Mouse (Mus musculus): ENCODE measurements around the gene Igfbp3.
"Not testable (repeated sequence)": the region's sequence is repeated elsewhere in the genome, so short reads cannot be mapped to it uniquely, and the experiment has no call there.

The Igfbp3 gene

GRCm38 (mm10) chr11:7213501-7214341 is at the start of gene Igfbp3:
Gene Igfbp3 (minus strand): TSS chr11:7213923.
- DNase-seq (ENCODE audit: low spot score) = no peak

GRCm38 (mm10) chr11:7250870-7251269 is 37.1 kb upstream of the Igfbp3 start:
- DNase-seq (ENCODE audit: low spot score) = no peak

GRCm38 (mm10) chr11:7250415-7250814 is 36.7 kb upstream of the Igfbp3 start:
- DNase-seq (ENCODE audit: low spot score) = no peak

GRCm38 (mm10) chr11:7244782-7245181 is 31.1 kb upstream of the Igfbp3 start:
- DNase-seq (ENCODE audit: low spot score) = no peak

GRCm38 (mm10) chr11:7239041-7239740 is 25.5 kb upstream of the Igfbp3 start:
- DNase-seq (ENCODE audit: low spot score) = no peak

- DNase-seq (ENCODE audit: low spot score) = no peak
Measured at GRCm38 (mm10) chr11:7238546-7238945, 24.8 kb upstream of the Igfbp3 start.

- no peak for DNase-seq (ENCODE audit: low spot score)
Measured at GRCm38 (mm10) chr11:7237712-7238111, 24.0 kb upstream of the Igfbp3 start.

- DNase-seq (ENCODE audit: low spot score) = no peak
Measured at GRCm38 (mm10) chr11:7236751-7237150, 23.0 kb upstream of the Igfbp3 start.

GRCm38 (mm10) chr11:7234981-7235609 is 21.4 kb upstream of the Igfbp3 start:
- DNase-seq (ENCODE audit: low spot score) = no peak

GRCm38 (mm10) chr11:7234436-7234835 is 20.7 kb upstream of the Igfbp3 start:
- no peak for DNase-seq (ENCODE audit: low spot score)

GRCm38 (mm10) chr11:7233333-7233732 is 19.6 kb upstream of the Igfbp3 start:
- DNase-seq (ENCODE audit: low spot score) = no peak

GRCm38 (mm10) chr11:7231958-7232357 is 18.2 kb upstream of the Igfbp3 start:
- no peak for DNase-seq (ENCODE audit: low spot score)

- peak; percentile 52 for DNase-seq (ENCODE audit: low spot score)
Measured at GRCm38 (mm10) chr11:7230000-7230399, 16.3 kb upstream of the Igfbp3 start.

GRCm38 (mm10) chr11:7228107-7228506 is 14.4 kb upstream of the Igfbp3 start:
- DNase-seq (ENCODE audit: low spot score) = no peak

GRCm38 (mm10) chr11:7226810-7227550 is 13.3 kb upstream of the Igfbp3 start:
- DNase-seq (ENCODE audit: low spot score) = no peak

- DNase-seq (ENCODE audit: low spot score) = peak; percentile 54
Measured at GRCm38 (mm10) chr11:7226200-7226599, 12.5 kb upstream of the Igfbp3 start.

GRCm38 (mm10) chr11:7221826-7222225 is 8.1 kb upstream of the Igfbp3 start:
- DNase-seq (ENCODE audit: low spot score) = not testable (repeated sequence)

- DNase-seq (ENCODE audit: low spot score) = peak; percentile 89
Measured at GRCm38 (mm10) chr11:7215703-7216102, 2.0 kb upstream of the Igfbp3 start.

GRCm38 (mm10) chr11:7214761-7215160 is 1.0 kb upstream of the Igfbp3 start:
- no peak for DNase-seq (ENCODE audit: low spot score)

- DNase-seq (ENCODE audit: low spot score) = no peak
Measured at GRCm38 (mm10) chr11:7214342-7214660, 578 bp upstream of the Igfbp3 start.

GRCm38 (mm10) chr11:7213161-7213500 is 592 bp downstream of the Igfbp3 start:
- no peak for DNase-seq (ENCODE audit: low spot score)

GRCm38 (mm10) chr11:7212126-7212798 is 1.5 kb downstream of the Igfbp3 start:
- peak; percentile 41 for DNase-seq (ENCODE audit: low spot score)

Data from adipocyte (in vitro differentiated cells).